Mouse (Mus musculus) embryonic facial prominence, embryonic 12.5 days (tissue): Measurements from ENCODE around the gene Cyp1a2. TPM values are rescaled to one million over a fixed set of nuclear protein-coding genes. Genes with fewer than 3 reads are reported as not detected.

Experiments
- ATAC-seq: fragments of 200-750 bp; cut with Nextera tagmentation; 2 replicates; pipeline ENCODE4 v1.8.0; 2017; ENCODE audit not compliant: insufficient number of reproducible peaks, insufficient read depth, low FRiP score, low TSS enrichment
- H3K27ac ChIP-seq: fragments of 300-500 bp; sonication (generic); 2 replicates; pipeline ENCODE4 v1.5.1; 2016; ENCODE audit warnings: mild to moderate bottlenecking
- H3K27me3 ChIP-seq: fragments of 300-500 bp; sonication (generic); 2 replicates; pipeline ENCODE4 v1.6.1; 2016; ENCODE audit warnings: mild to moderate bottlenecking, moderate library complexity
- H3K36me3 ChIP-seq: fragments of 300-500 bp; sonication (generic); 2 replicates; pipeline ENCODE4 v1.6.1; 2016; ENCODE audit warnings: mild to moderate bottlenecking
- H3K4me1 ChIP-seq: fragments of 300-500 bp; sonication (generic); 2 replicates; pipeline ENCODE4 v1.6.1; 2016
- H3K4me2 ChIP-seq: fragments of 300-500 bp; sonication (generic); replicated peaks from 2 replicates; pipeline ENCODE4 v1.6.1; 2016; ENCODE audit warnings: mild to moderate bottlenecking, moderate library complexity
- H3K4me3 ChIP-seq: fragments of 300-500 bp; sonication (generic); 2 replicates; pipeline ENCODE4 v1.5.1; 2016; ENCODE audit warnings: mild to moderate bottlenecking
- H3K9ac ChIP-seq: fragments of 300-500 bp; sonication (generic); 2 replicates; pipeline ENCODE4 v1.6.1; 2016; ENCODE audit warnings: mild to moderate bottlenecking, moderate library complexity
- H3K9me3 ChIP-seq: fragments of 300-500 bp; sonication (generic); 2 replicates; pipeline ENCODE4 v1.6.1; 2016; ENCODE audit warnings: mild to moderate bottlenecking, moderate library complexity
- WGBS: fragments of 180-500 bp; shearing (Covaris S2); methylation state at CpG from one replicate; pipeline ENCODE4 v1.1.7; 2016; 5-methylcytosine and 5-hydroxymethylcytosine counted together
- polyA plus RNA-seq: library from polyadenylated mRNA; unstranded; fragments of >200 nt; fragmentation: Nextera tagmentation; extraction: Ambion mirVana; gene quantifications from 2 replicates; pipeline ENCODE4 v1.2.1, GENCODE M21; 2016

The Cyp1a2 gene
- polyA plus RNA-seq, 1 experiment from 2014 or later = not detected

- WGBS = under 1% methylated on average over 18 of the region's 18 CpGs
- Histone ChIP-seq H3K4me1 (peaks cover 49% of the 10 kb centered on the region), H3K4me2 (peak overlapping the region; percentile 97)
Observed at GRCm38 (mm10) chr9:57644442-57644943, 39.0 kb downstream of the Cyp1a2 start.

GRCm38 (mm10) chr9:57643856-57644180 is 39.7 kb downstream of the Cyp1a2 start:
- Histone ChIP-seq H3K4me1 (peaks cover 56% of the 10 kb centered on the region), H3K27ac (0 out of 2 replicates have a peak overlapping the region, but pooled peaks have one; percentile 36)
- 42% methylated on average over 7 of the region's 7 CpGs for WGBS

More at GRCm38 (mm10) chr9:57644442-57644943, 39.0 kb downstream of the Cyp1a2 start:
- peak overlapping the region; percentile 97 for H3K27ac ChIP-seq
- H3K27me3 ChIP-seq = no peaks in the 10 kb centered on the region
- no peaks in the 10 kb centered on the region for H3K9me3 ChIP-seq
- peaks cover 8% of the 10 kb centered on the region; the same call in 1 of the 2 replicates for H3K36me3 ChIP-seq
- ATAC-seq = peak; percentile 3; the same call in 1 of the 2 replicates
- peak overlapping the region; percentile 99 for H3K4me3 ChIP-seq
- peak overlapping the region; percentile 100 for H3K9ac ChIP-seq

GRCm38 (mm10) chr9:57643169-57643855 is 40.2 kb downstream of the Cyp1a2 start:
- no peak for ATAC-seq
- Histone ChIP-seq H3K4me1 (peaks cover 61% of the 10 kb centered on the region), H3K36me3 (peaks cover 8% of the 10 kb centered on the region; the same call in 1 of the 2 replicates), H3K4me2 (peak overlapping the region; percentile 97), H3K9ac (peak overlapping the region; percentile 100), H3K27ac (0 out of 2 replicates have a peak overlapping the region, but pooled peaks have one; percentile 36), H3K4me3 (peak overlapping the region; percentile 99), H3K9me3 (no peaks in the 10 kb centered on the region), H3K27me3 (no peaks in the 10 kb centered on the region)
- WGBS = 55% methylated on average over 9 of the region's 9 CpGs

More at GRCm38 (mm10) chr9:57643856-57644180, 39.7 kb downstream of the Cyp1a2 start:
- peaks cover 8% of the 10 kb centered on the region; the same call in 1 of the 2 replicates for H3K36me3 ChIP-seq
- H3K4me2 ChIP-seq = peak overlapping the region; percentile 97
- no peaks in the 10 kb centered on the region for H3K9me3 ChIP-seq
- no peak for ATAC-seq
- H3K9ac ChIP-seq = peak overlapping the region; percentile 100
- peak overlapping the region; percentile 99 for H3K4me3 ChIP-seq
- H3K27me3 ChIP-seq = no peaks in the 10 kb centered on the region

GRCm38 (mm10) chr9:57641775-57642550 is 41.5 kb downstream of the Cyp1a2 start:
- ATAC-seq = no peak
- Histone ChIP-seq H3K36me3 (peaks cover 8% of the 10 kb centered on the region; the same call in 1 of the 2 replicates), H3K4me1 (peaks cover 73% of the 10 kb centered on the region), H3K4me3 (no peak overlapping the region), H3K9ac (no peak overlapping the region), H3K27ac (no peak overlapping the region), H3K27me3 (no peaks in the 10 kb centered on the region), H3K9me3 (no peaks in the 10 kb centered on the region), H3K4me2 (no peak overlapping the region)
- WGBS = 83% methylated on average over 13 of the region's 13 CpGs

GRCm38 (mm10) chr9:57641022-57641421 is 42.5 kb downstream of the Cyp1a2 start:
- Histone ChIP-seq H3K4me2 (peak overlapping the region; percentile 37), H3K36me3 (peaks cover 8% of the 10 kb centered on the region; the same call in 1 of the 2 replicates), H3K9ac (0 out of 2 replicates have a peak overlapping the region, but pooled peaks have one; percentile 19), H3K27me3 (no peaks in the 10 kb centered on the region), H3K4me3 (no peak overlapping the region), H3K4me1 (peaks cover 73% of the 10 kb centered on the region), H3K9me3 (no peaks in the 10 kb centered on the region), H3K27ac (peak overlapping the region; percentile 87)
- WGBS = 58% methylated on average over 1 of the region's 1 CpGs
- no peak for ATAC-seq

GRCm38 (mm10) chr9:57640384-57640783 is 43.1 kb downstream of the Cyp1a2 start:
- peaks cover 8% of the 10 kb centered on the region; the same call in 1 of the 2 replicates for H3K36me3 ChIP-seq
- peak overlapping the region; percentile 37 for H3K4me2 ChIP-seq
- ATAC-seq = no peak; the same call in 1 of the 2 replicates
- H3K4me3 ChIP-seq = peak overlapping the region; percentile 6; the same call in 1 of the 2 replicates
- H3K27me3 ChIP-seq = no peaks in the 10 kb centered on the region
- peaks cover 73% of the 10 kb centered on the region for H3K4me1 ChIP-seq
- 8% methylated on average over 15 of the region's 15 CpGs for WGBS
- no peaks in the 10 kb centered on the region for H3K9me3 ChIP-seq
- H3K27ac ChIP-seq = peak overlapping the region; percentile 87
- no peak overlapping the region for H3K9ac ChIP-seq

- 59% methylated on average over 5 of the region's 5 CpGs for WGBS
- peaks cover 8% of the 10 kb centered on the region; the same call in 1 of the 2 replicates for H3K36me3 ChIP-seq
- H3K4me1 ChIP-seq = peaks cover 73% of the 10 kb centered on the region
- no peaks in the 10 kb centered on the region for H3K27me3 ChIP-seq
- 0 out of 2 replicates have a peak overlapping the region, but pooled peaks have one; percentile 27 for H3K9ac ChIP-seq
- peak overlapping the region; percentile 6; the same call in 1 of the 2 replicates for H3K4me3 ChIP-seq
- H3K27ac ChIP-seq = peak overlapping the region; percentile 87
- no peak for ATAC-seq
- H3K4me2 ChIP-seq = peak overlapping the region; percentile 37
- H3K9me3 ChIP-seq = no peaks in the 10 kb centered on the region
Observed at GRCm38 (mm10) chr9:57639661-57640328, 43.7 kb downstream of the Cyp1a2 start.

- Histone ChIP-seq H3K4me1 (peaks cover 67% of the 10 kb centered on the region), H3K27ac (peak overlapping the region; percentile 87), H3K27me3 (no peaks in the 10 kb centered on the region), H3K36me3 (peaks cover 16% of the 10 kb centered on the region; the same call in 1 of the 2 replicates), H3K4me3 (no peak overlapping the region), H3K9ac (peak overlapping the region; percentile 29), H3K4me2 (peak overlapping the region; percentile 37), H3K9me3 (no peaks in the 10 kb centered on the region)
- 12% methylated on average over 8 of the region's 8 CpGs for WGBS
- ATAC-seq = no peak
Observed at GRCm38 (mm10) chr9:57638651-57639459, 44.6 kb downstream of the Cyp1a2 start.

- Histone ChIP-seq H3K4me2 (peak overlapping the region; percentile 37), H3K4me1 (peaks cover 56% of the 10 kb centered on the region), H3K27me3 (no peaks in the 10 kb centered on the region), H3K4me3 (no peak overlapping the region), H3K9ac (0 out of 2 replicates have a peak overlapping the region, but pooled peaks have one; percentile 8), H3K36me3 (peaks cover 18% of the 10 kb centered on the region; the same call in 1 of the 2 replicates), H3K9me3 (no peaks in the 10 kb centered on the region), H3K27ac (peak overlapping the region; percentile 87)
- ATAC-seq = peak; percentile 36; the same call in 1 of the 2 replicates
- WGBS = 20% methylated on average over 6 of the region's 6 CpGs
Observed at GRCm38 (mm10) chr9:57637741-57638322, 45.7 kb downstream of the Cyp1a2 start.

- peaks cover 18% of the 10 kb centered on the region; the same call in 1 of the 2 replicates for H3K36me3 ChIP-seq
- H3K9ac ChIP-seq = no peak overlapping the region
- H3K4me3 ChIP-seq = no peak overlapping the region
- 17% methylated on average over 3 of the region's 3 CpGs for WGBS
- no peak for ATAC-seq
- peak overlapping the region; percentile 37 for H3K4me2 ChIP-seq
- H3K9me3 ChIP-seq = no peaks in the 10 kb centered on the region
- H3K27me3 ChIP-seq = no peaks in the 10 kb centered on the region
- H3K27ac ChIP-seq = peak overlapping the region; percentile 87
- H3K4me1 ChIP-seq = peaks cover 51% of the 10 kb centered on the region
Observed at GRCm38 (mm10) chr9:57637272-57637671, 46.2 kb downstream of the Cyp1a2 start.
